Mouse (Mus musculus) midbrain, embryonic 15.5 days (tissue): ENCODE data around the gene Apol10a. TPM values are rescaled to one million over a fixed set of nuclear protein-coding genes. Genes with fewer than 3 reads are reported as not detected.
"Not testable (repeated sequence)": the region's sequence is repeated elsewhere in the genome, so short reads cannot be mapped to it uniquely, and the experiment has no call there.

Experiments
- ATAC-seq: fragments of 200-750 bp; cut with Nextera tagmentation; replicated peaks from 2 replicates; pipeline ENCODE4 v1.8.0; 2017; ENCODE audit warnings: moderate TSS enrichment
- H3K27ac ChIP-seq: fragments of 300-500 bp; sonication (generic); 2 replicates; pipeline ENCODE4 v1.5.1; 2015; ENCODE audit warnings: mild to moderate bottlenecking, inconsistent platforms
- H3K27me3 ChIP-seq: fragments of 300-500 bp; sonication (generic); replicated peaks from 2 replicates; pipeline ENCODE4 v1.6.1; 2015; ENCODE audit warnings: inconsistent platforms
- H3K36me3 ChIP-seq: fragments of 300-500 bp; sonication (generic); replicated peaks from 2 replicates; pipeline ENCODE4 v1.6.1; 2015; ENCODE audit warnings: inconsistent platforms
- H3K4me1 ChIP-seq: fragments of 300-500 bp; sonication (generic); 2 replicates; pipeline ENCODE4 v1.6.1; 2015; ENCODE audit warnings: inconsistent platforms
- H3K4me2 ChIP-seq: fragments of 300-500 bp; sonication (generic); 2 replicates; pipeline ENCODE4 v1.6.1; 2015; ENCODE audit warnings: inconsistent platforms, mild to moderate bottlenecking, moderate library complexity
- H3K4me3 ChIP-seq: fragments of 300-500 bp; sonication (generic); 2 replicates; pipeline ENCODE4 v1.5.1; 2015; ENCODE audit warnings: mild to moderate bottlenecking, inconsistent platforms
- H3K9ac ChIP-seq: fragments of 300-500 bp; sonication (generic); 2 replicates; pipeline ENCODE4 v1.6.1; 2015; ENCODE audit warnings: mild to moderate bottlenecking, inconsistent platforms
- H3K9me3 ChIP-seq: fragments of 300-500 bp; sonication (generic); 2 replicates; pipeline ENCODE4 v1.6.1; 2016; ENCODE audit warnings: inconsistent platforms
- WGBS: fragments of 180-500 bp; shearing (Covaris S2); methylation state at CpG from one replicate; pipeline ENCODE4 v1.1.7; 2015; ENCODE audit warnings: mixed read lengths; 5-methylcytosine and 5-hydroxymethylcytosine counted together
- polyA plus RNA-seq: library from polyadenylated mRNA; unstranded; fragments of >200 nt; fragmentation: Nextera tagmentation; extraction: Ambion mirVana; gene quantifications from 2 replicates; pipeline ENCODE4 v1.2.1, GENCODE M21; 2015

The Apol10a gene
- polyA plus RNA-seq, result not detected in 2 replicates

GRCm38 (mm10) chr15:77476693-77477092, at the start of gene Apol10a:
TSS of gene Apol10a (plus strand) at chr15:77477047.
- not testable (repeated sequence) for H3K9me3 ChIP-seq, H3K4me1 ChIP-seq, H3K36me3 ChIP-seq, H3K4me2 ChIP-seq, ATAC-seq, H3K4me3 ChIP-seq, H3K27me3 ChIP-seq, H3K9ac ChIP-seq, H3K27ac ChIP-seq
- WGBS, result 78% methylated on average over 2 of the region's 2 CpGs

- H3K4me3 ChIP-seq, H3K4me2 ChIP-seq, H3K27me3 ChIP-seq, H3K9me3 ChIP-seq, H3K27ac ChIP-seq, H3K4me1 ChIP-seq, ATAC-seq, H3K9ac ChIP-seq, H3K36me3 ChIP-seq: not testable (repeated sequence)
- 67% methylated on average over 9 of the region's 10 CpGs for WGBS
These were observed 48.0 kb upstream of the Apol10a start for GRCm38 (mm10) chr15:77428690-77429448.

- not testable (repeated sequence) for H3K36me3 ChIP-seq, H3K27me3 ChIP-seq, H3K4me2 ChIP-seq, ATAC-seq, H3K4me1 ChIP-seq, H3K9ac ChIP-seq, H3K9me3 ChIP-seq, H3K4me3 ChIP-seq, H3K27ac ChIP-seq
- 66% methylated on average over 8 of the region's 8 CpGs for WGBS
These were observed 32.1 kb upstream of the Apol10a start for GRCm38 (mm10) chr15:77444746-77445145.

- H3K27me3 ChIP-seq, H3K9me3 ChIP-seq, ATAC-seq, H3K27ac ChIP-seq, H3K36me3 ChIP-seq, H3K4me3 ChIP-seq, H3K4me2 ChIP-seq, H3K9ac ChIP-seq, H3K4me1 ChIP-seq: not testable (repeated sequence)
- WGBS, result 95% methylated on average over 1 of the region's 1 CpGs
These were observed 31.2 kb upstream of the Apol10a start for GRCm38 (mm10) chr15:77445668-77446067.

GRCm38 (mm10) chr15:77447392-77447791, 29.5 kb upstream of the Apol10a start, which contains the start of gene Apol7b:
TSS of gene Apol7b (minus strand) at chr15:77447492.
- 81% methylated on average over 2 of the region's 2 CpGs for WGBS

GRCm38 (mm10) chr15:77449927-77450326, 26.9 kb upstream of the Apol10a start:
- not testable (repeated sequence) for H3K4me1 ChIP-seq, H3K9me3 ChIP-seq, H3K4me2 ChIP-seq, H3K36me3 ChIP-seq, H3K9ac ChIP-seq, H3K27ac ChIP-seq, ATAC-seq, H3K27me3 ChIP-seq, H3K4me3 ChIP-seq
- 53% methylated on average over 10 of the region's 10 CpGs for WGBS

More at GRCm38 (mm10) chr15:77447392-77447791, 29.5 kb upstream of the Apol10a start, which contains the start of gene Apol7b:
- H3K9me3 ChIP-seq, H3K27ac ChIP-seq, H3K36me3 ChIP-seq, H3K4me1 ChIP-seq, H3K27me3 ChIP-seq, H3K4me3 ChIP-seq, ATAC-seq, H3K4me2 ChIP-seq, H3K9ac ChIP-seq: not testable (repeated sequence)

- not testable (repeated sequence) for H3K9ac ChIP-seq, H3K27ac ChIP-seq, H3K4me2 ChIP-seq, ATAC-seq, H3K27me3 ChIP-seq, H3K4me3 ChIP-seq, H3K4me1 ChIP-seq, H3K36me3 ChIP-seq, H3K9me3 ChIP-seq
- 89% methylated on average over 7 of the region's 7 CpGs for WGBS
These were observed 2.0 kb upstream of the Apol10a start for GRCm38 (mm10) chr15:77474699-77475390.

- ATAC-seq, result no peak
- whole genome bisulfite sequencing, result 73% methylated on average over 4 of the region's 4 CpGs
These were observed 5.4 kb downstream of the Apol10a start for GRCm38 (mm10) chr15:77482140-77482794.

GRCm38 (mm10) chr15:77493181-77493580, 16.3 kb downstream of the Apol10a start:
- no CpG with 5 or more reads among the region's 1 CpGs for WGBS
- H3K4me2 ChIP-seq, H3K4me1 ChIP-seq, H3K9me3 ChIP-seq, H3K9ac ChIP-seq, H3K27ac ChIP-seq, H3K4me3 ChIP-seq, H3K36me3 ChIP-seq, H3K27me3 ChIP-seq, ATAC-seq: not testable (repeated sequence)

More at GRCm38 (mm10) chr15:77482140-77482794, 5.4 kb downstream of the Apol10a start:
- H3K36me3 ChIP-seq, result no peaks in the 10 kb centered on the region
- H3K27me3 ChIP-seq, result no peaks in the 10 kb centered on the region
- H3K27ac ChIP-seq, result no peak overlapping the region
- H3K9ac ChIP-seq, result no peak overlapping the region
- no peaks in the 10 kb centered on the region for H3K4me1 ChIP-seq
- H3K4me2 ChIP-seq, result no peak overlapping the region
- H3K4me3 ChIP-seq, result no peak overlapping the region
- no peaks in the 10 kb centered on the region for H3K9me3 ChIP-seq

- H3K27ac ChIP-seq, H3K4me1 ChIP-seq, H3K36me3 ChIP-seq, ATAC-seq, H3K4me3 ChIP-seq, H3K4me2 ChIP-seq, H3K9ac ChIP-seq, H3K27me3 ChIP-seq, H3K9me3 ChIP-seq: not testable (repeated sequence)
- WGBS, result 65% methylated on average over 1 of the region's 1 CpGs
These were observed 17.8 kb downstream of the Apol10a start for GRCm38 (mm10) chr15:77494694-77495093.

- H3K9me3 ChIP-seq, H3K27ac ChIP-seq: not testable (repeated sequence)
These were observed 31.1 kb downstream of the Apol10a start, which contains the start of gene Apol11a for GRCm38 (mm10) chr15:77507966-77508365. TSS of gene Apol11a (plus strand) at chr15:77508271.

GRCm38 (mm10) chr15:77520596-77520995, 43.7 kb downstream of the Apol10a start:
- 66% methylated on average over 4 of the region's 4 CpGs for WGBS
- H3K4me2 ChIP-seq, H3K9ac ChIP-seq, H3K36me3 ChIP-seq, H3K4me1 ChIP-seq, H3K27ac ChIP-seq, ATAC-seq, H3K4me3 ChIP-seq, H3K9me3 ChIP-seq, H3K27me3 ChIP-seq: not testable (repeated sequence)

More at GRCm38 (mm10) chr15:77507966-77508365, 31.1 kb downstream of the Apol10a start, which contains the start of gene Apol11a:
- not testable (repeated sequence) for H3K4me2 ChIP-seq, H3K9ac ChIP-seq, H3K36me3 ChIP-seq, ATAC-seq, H3K4me3 ChIP-seq, H3K4me1 ChIP-seq, H3K27me3 ChIP-seq
